Mouse (Mus musculus) embryonic facial prominence, embryonic 14.5 days (tissue): ENCODE data around the gene Klf3. TPM values are rescaled to one million over a fixed set of nuclear protein-coding genes. Genes with fewer than 3 reads are reported as not detected.

Experiments
- ATAC-seq: fragments of 200-750 bp; cut with Nextera tagmentation; 2 replicates; pipeline ENCODE4 v1.8.0; 2017; ENCODE audit warnings: low read depth, moderate number of reproducible peaks, moderate TSS enrichment
- DNase-seq: peaks from one replicate; pipeline ENCODE4 v3.0.0-alpha.2; 2015; ENCODE audit warnings: low spot score
- H3K27ac ChIP-seq: fragments of 300-500 bp; sonication (generic); replicated peaks from 2 replicates; pipeline ENCODE4 v1.5.1; 2014; ENCODE audit warnings: low read depth, mild to moderate bottlenecking, low read length, moderate library complexity
- H3K27me3 ChIP-seq: fragments of 300-500 bp; sonication (generic); replicated peaks from 2 replicates; pipeline ENCODE4 v1.6.1; 2014; ENCODE audit warnings: low read length; ENCODE audit not compliant: control insufficient read depth, insufficient read depth
- H3K36me3 ChIP-seq: fragments of 300-500 bp; sonication (generic); 2 replicates; pipeline ENCODE4 v1.6.1; 2014; ENCODE audit warnings: low read length, mixed read lengths; ENCODE audit not compliant: control insufficient read depth, insufficient read depth
- H3K4me1 ChIP-seq: fragments of 300-500 bp; sonication (generic); 2 replicates; pipeline ENCODE4 v1.6.1; 2014; ENCODE audit warnings: antibody characterized with exemption, low read length; ENCODE audit not compliant: control insufficient read depth, insufficient read depth
- H3K4me2 ChIP-seq: fragments of 300-500 bp; sonication (generic); 2 replicates; pipeline ENCODE4 v1.6.1; 2014; ENCODE audit warnings: low read depth, mild to moderate bottlenecking, low read length, moderate library complexity, mixed read lengths
- H3K4me3 ChIP-seq: fragments of 300-500 bp; sonication (generic); 2 replicates; pipeline ENCODE4 v1.5.1; 2014; ENCODE audit warnings: low read depth, mild to moderate bottlenecking, low read length
- H3K9ac ChIP-seq: fragments of 300-500 bp; sonication (generic); 2 replicates; pipeline ENCODE4 v1.6.1; 2014; ENCODE audit warnings: low read depth, mild to moderate bottlenecking, low read length, moderate library complexity, mixed read lengths
- H3K9me3 ChIP-seq: fragments of 300-500 bp; sonication (generic); 2 replicates; pipeline ENCODE4 v1.6.1; 2016; ENCODE audit warnings: low read length; ENCODE audit not compliant: control insufficient read depth
- WGBS: fragments of 180-500 bp; shearing (Covaris S2); extraction: QIAGEN DNeasy Blood & Tissue Kit; methylation state at CpG from one replicate; pipeline ENCODE4 v1.1.7; 2014; 5-methylcytosine and 5-hydroxymethylcytosine counted together
- polyA plus RNA-seq: library from polyadenylated mRNA; unstranded; fragments of >200 nt; fragmentation: Nextera tagmentation; extraction: Ambion mirVana; gene quantifications from 2 replicates; pipeline ENCODE4 v1.2.1, GENCODE M21; 2014

Klf3 gene
- polyA plus RNA-seq, 1 experiment from 2014 or later = 65.5 TPM

- WGBS = 85% methylated on average over 10 of the region's 10 CpGs
- DNase-seq = no peak
- no peak overlapping the region for H3K27ac ChIP-seq
Measured at GRCm38 (mm10) chr5:64820138-64820537, 16.9 kb downstream of the Klf3 start.

GRCm38 (mm10) chr5:64821294-64821693 is 18.1 kb downstream of the Klf3 start:
- Histone ChIP-seq H3K36me3 (peaks cover 84% of the 10 kb centered on the region), H3K4me1 (peaks cover 8% of the 10 kb centered on the region), H3K27ac (no peak overlapping the region), H3K9ac (no peak overlapping the region), H3K27me3 (no peaks in the 10 kb centered on the region), H3K4me3 (no peak overlapping the region), H3K9me3 (no peaks in the 10 kb centered on the region), H3K4me2 (no peak overlapping the region)
- ATAC-seq (no peak), DNase-seq (no peak)
- WGBS = 92% methylated on average over 2 of the region's 2 CpGs

More at GRCm38 (mm10) chr5:64820138-64820537, 16.9 kb downstream of the Klf3 start:
- H3K36me3 ChIP-seq = peaks cover 72% of the 10 kb centered on the region
- H3K9me3 ChIP-seq = no peaks in the 10 kb centered on the region
- no peak overlapping the region for H3K4me2 ChIP-seq
- H3K27me3 ChIP-seq = no peaks in the 10 kb centered on the region
- no peak overlapping the region for H3K4me3 ChIP-seq
- no peak for ATAC-seq
- peaks cover 13% of the 10 kb centered on the region for H3K4me1 ChIP-seq
- H3K9ac ChIP-seq = no peak overlapping the region

- DNase-seq (no peak), ATAC-seq (no peak)
- H3K4me1 ChIP-seq = peaks cover 1% of the 10 kb centered on the region
- H3K9ac ChIP-seq = no peak overlapping the region
- H3K27ac ChIP-seq = no peak overlapping the region
- H3K36me3 ChIP-seq = peaks cover 87% of the 10 kb centered on the region
- WGBS = 96% methylated on average over 24 of the region's 24 CpGs
- no peaks in the 10 kb centered on the region for H3K9me3 ChIP-seq
- no peak overlapping the region for H3K4me2 ChIP-seq
- no peaks in the 10 kb centered on the region for H3K27me3 ChIP-seq
- no peak overlapping the region for H3K4me3 ChIP-seq
Measured at GRCm38 (mm10) chr5:64821964-64822363, 18.8 kb downstream of the Klf3 start.

- no peak overlapping the region for H3K9ac ChIP-seq
- H3K4me2 ChIP-seq = no peak overlapping the region
- H3K4me1 ChIP-seq = no peaks in the 10 kb centered on the region
- no peak overlapping the region for H3K4me3 ChIP-seq
- no peak for ATAC-seq
- H3K27ac ChIP-seq = no peak overlapping the region
- no peaks in the 10 kb centered on the region for H3K27me3 ChIP-seq
- 92% methylated on average over 11 of the region's 11 CpGs for WGBS
- H3K9me3 ChIP-seq = no peaks in the 10 kb centered on the region
- H3K36me3 ChIP-seq = peaks cover 89% of the 10 kb centered on the region
- no peak for DNase-seq
Measured at GRCm38 (mm10) chr5:64823431-64823830, 20.2 kb downstream of the Klf3 start.

- H3K4me1 ChIP-seq = no peaks in the 10 kb centered on the region
- H3K27me3 ChIP-seq = no peaks in the 10 kb centered on the region
- H3K27ac ChIP-seq = no peak overlapping the region
- no peak overlapping the region for H3K4me3 ChIP-seq
- DNase-seq (no peak), ATAC-seq (no peak)
- H3K4me2 ChIP-seq = no peak overlapping the region
- no peaks in the 10 kb centered on the region for H3K9me3 ChIP-seq
- H3K36me3 ChIP-seq = peaks cover 92% of the 10 kb centered on the region
- no peak overlapping the region for H3K9ac ChIP-seq
- 79% methylated on average over 3 of the region's 3 CpGs for WGBS
Measured at GRCm38 (mm10) chr5:64824765-64825164, 21.6 kb downstream of the Klf3 start.

GRCm38 (mm10) chr5:64825496-64825895 is 22.3 kb downstream of the Klf3 start:
- Histone ChIP-seq H3K9me3 (no peaks in the 10 kb centered on the region), H3K27ac (no peak overlapping the region), H3K4me1 (no peaks in the 10 kb centered on the region), H3K36me3 (peaks cover 97% of the 10 kb centered on the region), H3K27me3 (no peaks in the 10 kb centered on the region), H3K9ac (no peak overlapping the region), H3K4me3 (no peak overlapping the region), H3K4me2 (no peak overlapping the region)
- no peak for ATAC-seq
- no peak for DNase-seq
- 87% methylated on average over 7 of the region's 7 CpGs for WGBS

GRCm38 (mm10) chr5:64827151-64827550 is 24.0 kb downstream of the Klf3 start:
- Histone ChIP-seq H3K4me2 (no peak overlapping the region), H3K27ac (no peak overlapping the region), H3K9me3 (no peaks in the 10 kb centered on the region), H3K4me1 (no peaks in the 10 kb centered on the region), H3K9ac (no peak overlapping the region), H3K4me3 (no peak overlapping the region), H3K27me3 (no peaks in the 10 kb centered on the region), H3K36me3 (peaks cover 94% of the 10 kb centered on the region)
- ATAC-seq (no peak), DNase-seq (no peak)
- WGBS = 96% methylated on average over 12 of the region's 12 CpGs

GRCm38 (mm10) chr5:64828314-64828713 is 25.1 kb downstream of the Klf3 start:
- Histone ChIP-seq H3K9me3 (0 out of 2 replicates have a peak, but pooled peaks cover 3% of the 10 kb centered on the region), H3K4me3 (no peak overlapping the region), H3K27me3 (no peaks in the 10 kb centered on the region), H3K4me1 (no peaks in the 10 kb centered on the region), H3K27ac (no peak overlapping the region), H3K36me3 (peaks cover 90% of the 10 kb centered on the region), H3K4me2 (no peak overlapping the region), H3K9ac (no peak overlapping the region)
- DNase-seq (no peak), ATAC-seq (no peak)
- WGBS = 85% methylated on average over 9 of the region's 9 CpGs

GRCm38 (mm10) chr5:64829606-64830005 is 26.4 kb downstream of the Klf3 start:
- Histone ChIP-seq H3K27me3 (no peaks in the 10 kb centered on the region), H3K9me3 (0 out of 2 replicates have a peak, but pooled peaks cover 6% of the 10 kb centered on the region), H3K4me2 (no peak overlapping the region), H3K4me3 (no peak overlapping the region), H3K27ac (no peak overlapping the region), H3K36me3 (peaks cover 81% of the 10 kb centered on the region), H3K4me1 (no peaks in the 10 kb centered on the region), H3K9ac (no peak overlapping the region)
- WGBS = 94% methylated on average over 10 of the region's 10 CpGs
- ATAC-seq = no peak
- DNase-seq = no peak
